Mouse (Mus musculus) lung, adult 2 months (tissue): Measurements from ENCODE around the gene Olfr577.

Experiments used
- CTCF ChIP-seq: fragments of 200-500 bp; IDR thresholded peaks from 2 replicates; pipeline ENCODE4 v1.5.1; 2011; ENCODE audit warnings: mild to moderate bottlenecking, low read length, control low read depth; ENCODE audit not compliant: insufficient read depth
- POLR2A ChIP-seq: fragments of 200-500 bp; IDR thresholded peaks from 2 replicates; pipeline ENCODE4 v1.6.1; 2011; ENCODE audit warnings: low read depth, mild to moderate bottlenecking, control low read depth, low read length, borderline replicate concordance; ENCODE audit errors: extremely low read depth

- TF ChIP-seq CTCF, result no peak
- TF ChIP-seq POLR2A, result no peak
Measured at GRCm38 (mm10) chr7:102924109-102924508, 51.6 kb downstream of the Olfr577 start, which contains the start of gene Olfr572.
